Mouse (Mus musculus): ENCODE measurements around the gene Armcx1.

GRCm38 (mm10) chrX:134686739-134687171 is 31.0 kb upstream of the Armcx1 start:
- TF ChIP-seq CTCF (IDR thresholded peaks at IDR 0.05; ENCODE audit: borderline replicate concordance, extremely low read depth, insufficient read depth, insufficient read length) (no peak), POLR2A (IDR thresholded peaks at IDR 0.05; ENCODE audit: borderline replicate concordance, extremely low read depth, insufficient read depth, insufficient read length, poor library complexity, severe bottlenecking) (no peak)

Measured in brain, embryonic 14.5 days (tissue).